Mouse (Mus musculus) intestine, embryonic 15.5 days (tissue): Measurements from ENCODE around the gene Peli3. TPM values are rescaled to one million over a fixed set of nuclear protein-coding genes. Genes with fewer than 3 reads are reported as not detected.

ENCODE experiments used
- ATAC-seq: fragments of 200-750 bp; cut with Nextera tagmentation; 2 replicates; pipeline ENCODE4 v1.8.0; 2017; ENCODE audit warnings: moderate TSS enrichment, moderate library complexity
- H3K27ac ChIP-seq: fragments of 300-500 bp; sonication (generic); 2 replicates; pipeline ENCODE4 v1.5.1; 2015; ENCODE audit warnings: mild to moderate bottlenecking, inconsistent platforms
- H3K27me3 ChIP-seq: fragments of 300-500 bp; sonication (generic); replicated peaks from 2 replicates; pipeline ENCODE4 v1.6.1; 2015; ENCODE audit warnings: inconsistent platforms
- H3K36me3 ChIP-seq: fragments of 300-500 bp; sonication (generic); 2 replicates; pipeline ENCODE4 v1.6.1; 2015; ENCODE audit warnings: inconsistent platforms
- H3K4me1 ChIP-seq: fragments of 300-500 bp; sonication (generic); replicated peaks from 2 replicates; pipeline ENCODE4 v1.6.1; 2015; ENCODE audit warnings: inconsistent platforms
- H3K4me2 ChIP-seq: fragments of 300-500 bp; sonication (generic); replicated peaks from 2 replicates; pipeline ENCODE4 v1.6.1; 2015; ENCODE audit warnings: mild to moderate bottlenecking, inconsistent platforms
- H3K4me3 ChIP-seq: fragments of 300-500 bp; sonication (generic); replicated peaks from 2 replicates; pipeline ENCODE4 v1.5.1; 2015; ENCODE audit warnings: inconsistent platforms
- H3K9ac ChIP-seq: fragments of 300-500 bp; sonication (generic); 2 replicates; pipeline ENCODE4 v1.6.1; 2015; ENCODE audit warnings: inconsistent platforms
- H3K9me3 ChIP-seq: fragments of 300-500 bp; sonication (generic); 2 replicates; pipeline ENCODE4 v1.6.1; 2016; ENCODE audit warnings: inconsistent platforms
- WGBS: fragments of 180-500 bp; shearing (Covaris S2); methylation state at CpG from one replicate; pipeline ENCODE4 v1.1.7; 2015; 5-methylcytosine and 5-hydroxymethylcytosine counted together
- polyA plus RNA-seq: library from polyadenylated mRNA; unstranded; fragments of >200 nt; fragmentation: Nextera tagmentation; extraction: Ambion mirVana; gene quantifications from 2 replicates; pipeline ENCODE4 v1.2.1, GENCODE M21; 2015

The Peli3 gene
- polyA plus RNA-seq, 1 experiment from 2014 or later: 2.0 TPM

DNA sequence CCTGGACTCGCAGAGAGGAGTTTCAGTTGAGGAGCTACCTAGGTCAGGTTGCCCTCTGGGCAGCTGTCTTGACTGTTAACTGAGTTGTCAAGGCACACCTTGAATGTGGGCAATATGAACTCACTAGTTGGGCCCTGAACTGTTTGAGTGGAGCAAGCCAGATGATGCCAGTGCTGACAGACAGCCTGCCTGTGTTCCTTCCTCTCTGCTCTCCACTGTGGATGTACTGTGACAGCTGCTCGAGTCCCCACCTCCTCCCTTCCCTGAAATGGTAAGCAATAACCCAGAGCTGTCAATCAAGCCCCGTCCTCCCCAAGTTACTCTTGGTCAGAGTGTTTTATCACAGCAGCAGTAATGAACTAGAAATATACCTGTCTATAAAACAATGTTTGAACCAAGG, 43.0 kb downstream of the Peli3 start:
- H3K4me3 ChIP-seq: no peak overlapping the region
- no peak overlapping the region for H3K9ac ChIP-seq
- no peaks in the 10 kb centered on the region for H3K36me3 ChIP-seq
- no peak for ATAC-seq
- no peak overlapping the region for H3K27ac ChIP-seq
- H3K27me3 ChIP-seq: no peaks in the 10 kb centered on the region
- H3K4me1 ChIP-seq: no peaks in the 10 kb centered on the region
- H3K9me3 ChIP-seq: no peaks in the 10 kb centered on the region
- H3K4me2 ChIP-seq: no peak overlapping the region
- WGBS: 71% methylated on average over 3 of the region's 3 CpGs

DNA sequence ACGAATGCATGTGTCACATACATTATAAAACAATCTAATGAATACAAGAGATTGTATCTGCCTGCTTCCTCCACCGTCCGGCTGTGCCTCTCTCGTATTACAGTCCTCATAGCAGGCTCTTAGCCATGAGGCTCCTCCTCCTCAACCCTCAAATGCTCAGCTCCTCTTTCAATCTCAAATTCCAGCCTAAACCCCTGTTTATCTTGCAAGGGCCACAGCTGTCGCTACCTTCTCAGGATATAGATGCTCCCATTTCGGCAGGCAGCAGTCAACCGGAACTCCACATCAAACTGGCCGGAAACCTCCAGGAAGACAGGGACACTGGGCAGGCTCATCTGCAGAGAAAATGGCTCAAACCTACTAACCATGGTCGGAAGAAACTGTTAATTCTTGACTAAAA, 44.0 kb downstream of the Peli3 start:
- H3K9ac ChIP-seq: no peak overlapping the region
- no peak overlapping the region for H3K4me3 ChIP-seq
- no peak for ATAC-seq
- 75% methylated on average over 9 of the region's 9 CpGs for WGBS
- H3K36me3 ChIP-seq: no peaks in the 10 kb centered on the region
- H3K4me2 ChIP-seq: no peak overlapping the region
- no peaks in the 10 kb centered on the region for H3K4me1 ChIP-seq
- no peaks in the 10 kb centered on the region for H3K9me3 ChIP-seq
- no peaks in the 10 kb centered on the region for H3K27me3 ChIP-seq
- H3K27ac ChIP-seq: no peak overlapping the region

- Histone ChIP-seq H3K36me3 (no peaks in the 10 kb centered on the region), H3K4me1 (no peaks in the 10 kb centered on the region), H3K4me2 (no peak overlapping the region), H3K27me3 (no peaks in the 10 kb centered on the region), H3K9me3 (no peaks in the 10 kb centered on the region), H3K9ac (no peak overlapping the region), H3K4me3 (no peak overlapping the region), H3K27ac (no peak overlapping the region)
- ATAC-seq: no peak
- WGBS: 53% methylated on average over 21 of the region's 21 CpGs
Observed at GRCm38 (mm10) chr19:4896780-4897520, 46.0 kb downstream of the Peli3 start.

GRCm38 (mm10) chr19:4891798-4892197, 51.1 kb downstream of the Peli3 start:
- no peak overlapping the region for H3K27ac ChIP-seq
- no peak overlapping the region for H3K9ac ChIP-seq
- no peak overlapping the region for H3K4me3 ChIP-seq
- no peaks in the 10 kb centered on the region for H3K36me3 ChIP-seq
- H3K4me1 ChIP-seq: no peaks in the 10 kb centered on the region
- no peaks in the 10 kb centered on the region for H3K9me3 ChIP-seq
- ATAC-seq: no peak
- 81% methylated on average over 3 of the region's 3 CpGs for whole genome bisulfite sequencing
- H3K27me3 ChIP-seq: no peaks in the 10 kb centered on the region
- no peak overlapping the region for H3K4me2 ChIP-seq

- H3K9ac ChIP-seq: no peak overlapping the region
- no peak for ATAC-seq
- no peak overlapping the region for H3K4me2 ChIP-seq
- WGBS: 85% methylated on average over 10 of the region's 10 CpGs
- H3K4me1 ChIP-seq: no peaks in the 10 kb centered on the region
- no peaks in the 10 kb centered on the region for H3K27me3 ChIP-seq
- no peaks in the 10 kb centered on the region for H3K9me3 ChIP-seq
- H3K36me3 ChIP-seq: no peaks in the 10 kb centered on the region
- H3K4me3 ChIP-seq: no peak overlapping the region
- no peak overlapping the region for H3K27ac ChIP-seq
Observed at GRCm38 (mm10) chr19:4889791-4890190, 53.1 kb downstream of the Peli3 start.

- no peaks in the 10 kb centered on the region for H3K9me3 ChIP-seq
- WGBS: 81% methylated on average over 4 of the region's 4 CpGs
- H3K9ac ChIP-seq: no peak overlapping the region
- no peaks in the 10 kb centered on the region for H3K4me1 ChIP-seq
- no peak for ATAC-seq
- no peaks in the 10 kb centered on the region for H3K36me3 ChIP-seq
- H3K27ac ChIP-seq: no peak overlapping the region
- no peak overlapping the region for H3K4me2 ChIP-seq
- H3K27me3 ChIP-seq: no peaks in the 10 kb centered on the region
- H3K4me3 ChIP-seq: no peak overlapping the region
Observed at GRCm38 (mm10) chr19:4883961-4884360, 59.0 kb downstream of the Peli3 start.

Other genes with a start within 250 kb of the Peli3 start
- gene Gm960, start 244.5 kb downstream of the Peli3 start, polyA plus RNA-seq: 1.4 and 2.7 TPM in 2 replicates
- 1.4 and 1.7 TPM in 2 replicates for gene Sptbn2, start 232.0 kb downstream of the Peli3 start, polyA plus RNA-seq
- 47.1 and 47.4 TPM in 2 replicates for gene Rbm4b, start 186.6 kb downstream of the Peli3 start, polyA plus RNA-seq
- 43.8 and 51.0 TPM in 2 replicates for gene Rbm4, start 149.2 kb downstream of the Peli3 start, polyA plus RNA-seq
- gene Gm21992, start 131.5 kb downstream of the Peli3 start, polyA plus RNA-seq: 32.4 and 35.3 TPM in 2 replicates
- gene Rbm14, start 131.5 kb downstream of the Peli3 start, polyA plus RNA-seq: 73.6 and 80.0 TPM in 2 replicates
- 51.3 and 56.7 TPM in 2 replicates for gene Ccs, start 103.8 kb downstream of the Peli3 start, polyA plus RNA-seq
- gene Ccdc87, start 103.8 kb downstream of the Peli3 start, polyA plus RNA-seq: not detected in 2 replicates
- gene Ctsf, start 88.0 kb downstream of the Peli3 start, polyA plus RNA-seq: 25.2 and 26.3 TPM in 2 replicates
- 1.2 and 1.7 TPM in 2 replicates for gene Actn3, start 65.2 kb downstream of the Peli3 start, polyA plus RNA-seq
- gene Zdhhc24, start 64.5 kb downstream of the Peli3 start, polyA plus RNA-seq: 9.8 and 10.3 TPM in 2 replicates
- 2.3 TPM in 2 replicates for gene Bbs1, start 36.5 kb downstream of the Peli3 start, polyA plus RNA-seq
- 126 and 135 TPM in 2 replicates for gene Dpp3, start 14.8 kb downstream of the Peli3 start, polyA plus RNA-seq
- 102 and 116 TPM in 2 replicates for gene Mrpl11, start 19.0 kb upstream of the Peli3 start, polyA plus RNA-seq
- 0.21 and 0.24 TPM in 2 replicates for gene Npas4, start 47.2 kb upstream of the Peli3 start, polyA plus RNA-seq
- gene Slc29a2, start 80.7 kb upstream of the Peli3 start, polyA plus RNA-seq: 4.6 and 4.9 TPM in 2 replicates
- 36.1 and 36.2 TPM in 2 replicates for gene B4gat1, start 95.7 kb upstream of the Peli3 start, polyA plus RNA-seq
- gene AC124502.3, start 95.8 kb upstream of the Peli3 start, polyA plus RNA-seq: 2.4 and 2.8 TPM in 2 replicates
- 37.5 and 44.7 TPM in 2 replicates for gene Brms1, start 98.2 kb upstream of the Peli3 start, polyA plus RNA-seq
- gene Rin1, start 107.4 kb upstream of the Peli3 start, polyA plus RNA-seq: 2.7 and 3.9 TPM in 2 replicates
- 47.7 and 48.0 TPM in 2 replicates for gene Cd248, start 125.0 kb upstream of the Peli3 start, polyA plus RNA-seq
- 5.6 and 6.5 TPM in 2 replicates for gene Tmem151a, start 142.4 kb upstream of the Peli3 start, polyA plus RNA-seq
- 109 and 126 TPM in 2 replicates for gene Yif1a, start 145.4 kb upstream of the Peli3 start, polyA plus RNA-seq
- gene Cnih2, start 155.4 kb upstream of the Peli3 start, polyA plus RNA-seq: 12.7 and 13.4 TPM in 2 replicates
- gene Rab1b, start 163.9 kb upstream of the Peli3 start, polyA plus RNA-seq: 216 and 223 TPM in 2 replicates
- gene Klc2, start 175.4 kb upstream of the Peli3 start, polyA plus RNA-seq: 12.1 and 16.6 TPM in 2 replicates